Mouse (Mus musculus) cortical plate, adult 2 months (tissue): ENCODE measurements at regions not wholly inside any gene's neighbourhood (a gene's known extent, or its start where the extent isn't known, plus 50 kb on each side); places are given as distances from the start of the nearest gene placed in this dataset.

Experiments
- CTCF ChIP-seq: fragments of 200-500 bp; IDR thresholded peaks from 2 replicates; pipeline ENCODE4 v1.5.1; 2011; ENCODE audit warnings: mild to moderate bottlenecking, control low read depth, low read length; ENCODE audit not compliant: insufficient read depth; ENCODE audit errors: extremely low read depth
- POLR2A ChIP-seq: fragments of 200-500 bp; IDR thresholded peaks from 2 replicates; pipeline ENCODE4 v1.6.1; 2011; ENCODE audit warnings: mild to moderate bottlenecking, low read length, control low read depth; ENCODE audit not compliant: insufficient read depth; ENCODE audit errors: extremely low read depth

- TF ChIP-seq POLR2A (no peak), CTCF (no peak)
These were observed 285.5 kb upstream of the Klf12 start for GRCm38 (mm10) chr14:100570026-100570425.
